Mouse (Mus musculus) frontal cortex, adult 2 months (tissue): ENCODE data around the gene Rap1gap2. TPM values are rescaled to one million over a fixed set of nuclear protein-coding genes. Genes with fewer than 3 reads are reported as not detected.

ENCODE experiments used
- DNase-seq, 2 experiments: peaks; one replicate each; pipeline ENCODE4 v3.0.0; 2022; ENCODE audit warnings: low spot score in 1 of 2; ENCODE audit errors: extremely low spot score in 1 of 2
- polyA plus RNA-seq: library from polyadenylated mRNA; depleted of rRNA; stranded (reverse); fragments of >200 nt; gene quantifications from 2 replicates; pipeline ENCODE4 v1.2.3, GENCODE M21; 2012; rRNA removed

Rap1gap2 gene
- polyA plus RNA-seq, 1 experiment = 115 TPM

GRCm38 (mm10) chr11:74376847-74377246, 233.9 kb downstream of the Rap1gap2 start:
- DNase-seq = peak; percentile 60 to 88

DNA sequence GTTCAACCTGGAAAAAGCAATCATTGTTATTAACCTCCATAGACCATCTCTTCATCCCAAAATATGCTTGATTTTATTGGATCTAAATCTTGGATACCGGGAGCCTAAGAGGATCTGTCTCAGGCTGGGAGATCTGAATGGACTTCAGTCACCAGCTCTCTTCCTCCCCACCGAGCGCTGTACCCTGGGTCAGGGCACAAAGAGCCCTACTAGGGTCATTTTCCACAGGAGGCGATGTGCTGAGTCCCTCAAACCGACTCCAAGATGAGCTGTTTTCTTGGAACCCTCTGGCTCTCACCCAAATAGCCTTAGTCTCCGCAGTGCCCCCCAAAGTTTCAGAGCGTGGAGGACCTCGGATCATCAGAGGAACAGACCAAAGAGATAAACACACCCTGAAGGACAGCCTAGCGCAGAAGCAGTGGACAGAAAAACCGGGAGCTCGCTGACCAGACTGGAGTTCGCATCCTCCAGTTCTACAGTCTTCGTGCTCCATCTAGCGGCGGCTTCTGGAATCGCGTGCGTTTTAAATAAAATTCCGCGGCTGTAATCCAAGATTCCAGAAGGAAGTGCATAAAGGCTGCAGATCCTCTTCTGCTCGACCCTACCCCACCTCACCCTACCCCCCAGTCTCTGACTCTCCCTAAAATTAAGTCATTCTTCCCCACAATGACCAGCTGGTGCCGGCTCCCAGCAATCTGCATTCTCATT, 239.2 kb downstream of the Rap1gap2 start:
- peak in 1 of 2 experiments; percentile 92 for DNase-seq

GRCm38 (mm10) chr11:74361769-74362168, 248.9 kb downstream of the Rap1gap2 start, which contains the start of gene Olfr412:
TSS of gene Olfr412 (plus strand) at chr11:74362069.
- no peak for DNase-seq

- no peak for DNase-seq
Observed at GRCm38 (mm10) chr11:74352550-74352949, 258.2 kb downstream of the Rap1gap2 start, which contains the start of gene Olfr411. TSS of gene Olfr411 (minus strand) at chr11:74352650.

- DNase-seq = no peak
Observed at GRCm38 (mm10) chr11:74337931-74338330, 272.8 kb downstream of the Rap1gap2 start, which contains the start of gene Olfr410. TSS of gene Olfr410 (minus strand) at chr11:74338031.

Other genes starting within 250 kb of the Rap1gap2 start
- gene Olfr412, start 248.8 kb downstream of the Rap1gap2 start, polyA plus RNA-seq = not detected in 2 replicates
- gene Ccdc92b, start 8.7 kb upstream of the Rap1gap2 start, polyA plus RNA-seq = 19.5 and 19.9 TPM in 2 replicates
- gene Cluh, start 38.6 kb upstream of the Rap1gap2 start, polyA plus RNA-seq = 52.6 and 54.6 TPM in 2 replicates
- 157 and 175 TPM in 2 replicates for gene Pafah1b1, start 113.8 kb upstream of the Rap1gap2 start, polyA plus RNA-seq
- gene Mettl16, start 159.9 kb upstream of the Rap1gap2 start, polyA plus RNA-seq = 15.2 and 15.9 TPM in 2 replicates
- gene Mnt, start 220.0 kb upstream of the Rap1gap2 start, polyA plus RNA-seq = 18.2 and 20.8 TPM in 2 replicates